Mouse (Mus musculus) cerebellum, adult 9-11 months (tissue): ENCODE results near the gene Cks1b.
"Not testable (repeated sequence)": the region's sequence is repeated elsewhere in the genome, so short reads cannot be mapped to it uniquely, and the experiment has no call there.

Experiments
- DNase-seq: peaks from one replicate; pipeline ENCODE4 v3.0.0; 2022

Cks1b gene

DNA sequence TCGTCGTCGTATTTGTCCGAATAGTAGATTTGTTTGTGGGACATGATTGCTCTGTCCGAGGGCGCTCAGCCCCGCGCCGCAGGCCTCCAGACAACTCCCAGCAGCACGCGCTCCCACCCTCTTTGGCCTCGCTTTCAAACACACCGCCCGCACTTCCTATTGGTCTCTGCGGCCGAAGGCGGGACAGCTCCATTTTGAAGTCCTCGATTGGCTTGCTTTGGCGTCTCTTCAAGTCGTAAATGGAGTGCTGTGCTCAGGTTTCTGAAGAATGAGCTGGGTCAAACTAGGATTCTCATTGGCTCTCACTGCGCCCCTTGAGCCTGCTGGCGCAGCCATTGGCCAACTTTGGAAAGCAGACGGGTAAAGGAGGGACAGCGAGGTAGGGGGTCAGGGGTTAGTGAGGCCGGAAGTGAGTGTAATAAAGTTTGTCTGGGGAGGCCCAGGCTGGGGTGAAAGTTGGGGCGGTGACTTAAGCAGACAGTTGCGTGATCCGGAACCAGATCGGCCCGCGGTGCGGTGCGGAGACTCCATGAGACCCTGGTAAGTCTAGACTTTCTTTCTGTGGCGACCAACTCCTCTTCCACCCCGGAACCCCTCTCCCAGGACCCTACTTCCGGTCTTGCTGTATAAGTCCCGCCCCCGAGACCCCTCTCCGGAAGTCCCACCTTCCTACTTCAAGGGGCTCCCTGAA lies at the start of gene Cks1b, which contains the start of gene Shc1:
Gene Cks1b (minus strand): TSS at position 214 of the 691 bp plus-strand sequence.
Gene Shc1 (plus strand): TSS at position 274 of the 691 bp plus-strand sequence.
- peak; percentile 94 for DNase-seq

DNA sequence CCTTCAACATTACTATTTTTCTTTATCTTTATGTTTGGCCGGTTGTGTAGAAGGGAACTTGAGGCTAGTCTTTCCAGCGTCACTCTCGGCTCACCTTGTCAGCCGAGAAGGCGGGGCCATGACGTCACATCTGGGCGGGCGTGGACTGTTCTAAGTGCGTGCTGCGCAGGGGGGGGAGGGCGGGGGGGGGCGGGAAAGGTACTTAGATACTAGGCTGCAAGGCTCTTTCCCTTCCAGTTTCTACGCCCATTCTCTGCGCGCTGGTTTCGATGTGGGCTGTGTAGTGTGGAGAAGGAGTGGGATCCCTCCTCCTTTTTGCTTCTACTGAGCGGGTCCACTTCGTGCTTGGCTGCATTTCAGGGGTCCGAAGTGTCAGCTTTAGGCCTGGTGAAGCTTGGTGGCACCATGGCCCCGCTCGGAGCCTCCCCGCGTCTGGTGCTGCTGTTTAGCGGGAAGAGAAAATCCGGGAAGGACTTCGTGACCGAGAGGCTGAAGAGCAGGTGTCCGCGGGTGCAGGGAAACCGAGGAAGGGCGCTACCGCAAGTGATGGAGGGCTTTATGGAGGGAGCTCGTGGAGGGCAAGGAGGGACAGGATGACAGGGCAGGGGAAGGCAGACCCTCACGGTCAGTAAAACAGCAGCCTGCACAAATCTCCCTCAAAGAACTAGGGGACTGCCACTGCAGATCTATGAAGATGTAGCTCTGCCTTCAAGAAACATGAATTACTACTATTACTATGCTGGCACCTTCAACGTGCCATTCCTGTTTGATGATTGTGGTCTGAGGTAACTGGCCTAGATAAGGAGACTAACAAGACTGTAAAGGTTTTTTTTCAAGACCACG lies 41.0 kb upstream of the Cks1b start:
- peak; percentile 86 for DNase-seq

DNA sequence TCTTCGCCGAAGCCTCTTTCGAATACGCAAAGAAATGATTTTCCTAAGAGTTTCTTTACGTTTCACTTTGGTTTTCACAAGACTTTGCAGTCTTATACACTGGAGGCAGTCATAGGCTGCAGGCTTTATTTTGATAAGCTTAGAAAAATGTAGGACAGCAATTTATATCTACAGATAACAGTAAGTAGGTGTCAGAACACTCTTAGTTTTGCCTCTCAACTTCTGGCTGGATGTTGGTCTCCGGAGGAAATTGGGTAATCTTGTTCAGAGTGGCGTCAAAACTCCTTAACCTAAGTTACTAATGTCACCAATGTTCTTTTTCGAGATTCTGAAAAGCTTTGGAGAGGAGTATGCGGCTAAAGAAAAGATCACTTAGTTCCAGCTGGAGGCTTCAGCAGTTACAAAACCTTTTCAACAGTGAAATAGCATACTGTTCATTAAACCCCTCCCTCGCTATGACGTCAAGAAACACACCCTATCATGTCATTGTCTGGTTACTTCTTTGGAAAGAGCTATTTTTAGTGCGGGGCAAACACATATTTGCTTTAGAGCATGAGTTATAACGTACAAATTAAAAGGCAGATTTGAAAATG lies 40.3 kb upstream of the Cks1b start:
- no peak for DNase-seq

DNA sequence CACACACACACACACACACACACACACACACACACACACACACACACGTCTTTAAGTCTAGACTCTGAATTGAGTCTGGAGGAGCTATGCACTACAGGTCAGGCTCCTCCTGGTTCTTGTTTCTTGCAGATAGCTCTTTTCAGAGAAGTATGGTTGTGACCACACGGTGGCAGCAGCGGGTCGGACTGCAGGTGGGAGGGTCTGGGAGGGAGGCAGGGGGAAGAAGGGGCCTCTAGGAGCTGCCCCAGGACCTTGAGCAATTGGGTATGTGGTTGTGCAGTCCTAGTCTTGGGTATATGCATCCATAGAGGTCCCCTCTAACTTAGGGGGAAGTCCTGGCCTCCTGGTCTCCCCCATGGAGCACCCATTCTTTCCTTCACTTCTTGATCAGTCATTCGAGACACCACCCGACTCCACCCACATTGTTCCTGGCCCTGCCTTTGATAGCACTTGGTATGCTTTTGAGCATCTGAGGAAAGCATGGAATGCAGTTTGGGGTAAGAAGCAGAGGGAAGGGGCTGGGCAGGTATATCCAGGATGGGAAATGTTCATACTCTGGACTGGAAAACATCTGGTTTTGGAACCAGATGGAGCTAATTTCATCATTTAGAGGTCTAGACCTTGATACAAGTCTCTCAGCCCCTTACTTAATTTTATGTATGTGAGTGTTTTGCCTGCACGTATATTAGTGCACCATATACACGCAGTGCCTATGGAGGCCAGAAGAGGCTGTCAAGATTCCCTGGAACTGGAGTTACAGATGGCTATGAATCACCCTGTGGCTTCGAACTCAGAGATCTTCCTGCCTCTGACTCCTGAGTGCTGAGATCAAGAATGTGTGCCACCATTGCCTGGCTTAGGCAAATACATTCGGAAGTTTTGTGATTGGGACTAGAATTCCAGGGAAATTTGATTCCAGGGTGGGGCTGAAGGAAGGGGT lies 38.8 kb upstream of the Cks1b start:
- DNase-seq = peak; percentile 43

DNA sequence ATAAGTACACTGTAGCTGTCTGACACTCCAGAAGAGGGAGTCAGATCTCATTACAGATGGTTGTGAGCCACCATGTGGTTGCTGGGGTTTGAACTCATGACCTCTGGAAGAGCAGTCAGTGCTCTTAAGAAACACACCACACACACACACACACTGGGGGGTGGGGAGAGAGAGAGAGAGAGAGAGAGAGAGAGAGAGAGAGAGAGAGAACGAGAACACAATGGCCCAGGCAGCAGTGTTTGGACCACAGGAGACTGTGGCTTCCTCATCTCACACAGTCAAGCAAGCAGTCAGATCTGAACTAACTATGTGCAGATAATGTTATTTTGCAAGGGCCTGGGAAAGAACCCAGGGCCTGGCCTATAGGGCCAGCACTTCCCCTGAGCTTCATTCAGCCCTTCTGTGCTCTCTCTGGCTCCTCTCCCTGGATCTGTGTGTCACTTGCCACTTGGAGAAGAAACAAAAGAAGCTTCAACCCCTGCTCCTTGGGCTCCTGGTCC lies 37.7 kb upstream of the Cks1b start:
- DNase-seq = no peak

DNA sequence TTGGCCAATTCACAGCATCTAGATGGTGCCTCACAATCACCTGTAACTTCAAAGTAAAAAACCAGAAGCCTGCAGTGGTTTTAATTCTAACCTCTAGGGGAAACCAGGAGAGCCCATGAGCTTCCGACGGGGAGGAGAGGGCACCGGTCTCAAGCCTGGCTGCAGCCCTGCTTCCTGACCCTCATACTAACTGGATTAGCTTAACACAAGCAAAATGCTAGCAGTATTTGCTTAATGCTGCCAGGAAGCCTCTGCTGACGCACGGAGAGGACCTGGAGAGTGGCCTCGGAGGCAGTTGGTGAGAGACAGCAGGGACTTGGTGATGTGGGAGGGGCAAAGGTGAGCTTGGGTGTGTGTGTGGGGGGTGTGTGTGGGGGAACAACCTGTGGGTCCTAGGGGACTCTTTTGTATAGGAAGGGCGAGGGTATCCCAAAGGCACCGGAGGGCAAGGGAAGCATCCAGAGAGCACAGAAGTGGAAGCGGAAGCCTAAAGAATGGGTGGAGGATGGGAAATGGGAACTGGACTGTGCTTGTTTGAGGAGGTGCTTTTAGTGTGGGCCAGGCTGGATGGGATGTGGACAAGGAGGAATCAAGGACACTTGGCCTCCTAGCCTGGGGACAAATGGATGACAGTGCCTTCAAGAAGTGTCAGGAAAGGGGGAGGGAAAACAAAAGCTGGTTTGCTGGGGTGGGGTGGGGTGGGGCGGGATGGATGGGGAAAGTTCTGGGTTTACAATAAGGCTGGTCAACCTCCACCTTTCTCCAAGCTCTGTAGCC lies 36.4 kb upstream of the Cks1b start, which contains the start of gene Pmvk:
Gene Pmvk (plus strand): TSS at position 141 of the 777 bp plus-strand sequence.
- DNase-seq = no peak

DNA sequence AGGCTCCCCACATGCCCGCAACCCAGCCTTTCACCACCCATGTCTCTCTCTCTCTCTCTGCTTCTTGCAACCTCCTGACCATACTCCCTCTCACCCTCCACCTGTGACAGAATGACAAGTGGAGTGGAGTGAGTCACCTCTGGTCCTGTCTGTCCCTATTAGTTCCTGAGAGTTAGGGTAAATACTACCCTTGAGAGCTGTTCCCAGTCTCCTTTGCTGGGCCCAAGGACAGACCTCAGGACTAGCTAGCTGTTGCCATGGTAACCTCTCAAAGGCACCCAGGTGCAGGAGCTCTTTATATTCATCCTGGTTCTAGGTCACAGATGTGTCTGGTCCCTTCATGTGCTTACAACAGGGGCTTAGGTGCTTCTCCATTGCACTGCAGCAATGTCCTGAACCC lies 33.7 kb upstream of the Cks1b start:
- DNase-seq = no peak

DNA sequence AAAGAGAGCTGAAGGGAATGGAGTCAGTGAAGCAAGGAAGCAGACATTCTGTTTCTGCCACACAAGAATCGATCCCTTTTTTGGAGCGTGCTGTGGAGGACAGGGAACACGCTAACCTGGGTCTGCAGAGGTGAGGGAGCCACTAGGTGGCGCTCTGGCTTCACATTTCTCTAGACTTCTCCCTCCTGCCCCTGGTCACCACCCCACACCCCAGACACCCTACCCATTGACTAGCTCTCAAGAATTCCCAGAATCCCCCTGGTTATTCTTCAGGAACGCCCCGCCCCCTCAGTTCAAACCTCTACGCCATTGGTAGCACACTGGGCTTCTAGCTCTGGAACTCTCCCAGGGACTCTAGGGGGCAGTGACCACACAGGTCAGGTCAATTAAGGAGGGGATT lies 31.4 kb upstream of the Cks1b start:
- peak; percentile 69 for DNase-seq

DNA sequence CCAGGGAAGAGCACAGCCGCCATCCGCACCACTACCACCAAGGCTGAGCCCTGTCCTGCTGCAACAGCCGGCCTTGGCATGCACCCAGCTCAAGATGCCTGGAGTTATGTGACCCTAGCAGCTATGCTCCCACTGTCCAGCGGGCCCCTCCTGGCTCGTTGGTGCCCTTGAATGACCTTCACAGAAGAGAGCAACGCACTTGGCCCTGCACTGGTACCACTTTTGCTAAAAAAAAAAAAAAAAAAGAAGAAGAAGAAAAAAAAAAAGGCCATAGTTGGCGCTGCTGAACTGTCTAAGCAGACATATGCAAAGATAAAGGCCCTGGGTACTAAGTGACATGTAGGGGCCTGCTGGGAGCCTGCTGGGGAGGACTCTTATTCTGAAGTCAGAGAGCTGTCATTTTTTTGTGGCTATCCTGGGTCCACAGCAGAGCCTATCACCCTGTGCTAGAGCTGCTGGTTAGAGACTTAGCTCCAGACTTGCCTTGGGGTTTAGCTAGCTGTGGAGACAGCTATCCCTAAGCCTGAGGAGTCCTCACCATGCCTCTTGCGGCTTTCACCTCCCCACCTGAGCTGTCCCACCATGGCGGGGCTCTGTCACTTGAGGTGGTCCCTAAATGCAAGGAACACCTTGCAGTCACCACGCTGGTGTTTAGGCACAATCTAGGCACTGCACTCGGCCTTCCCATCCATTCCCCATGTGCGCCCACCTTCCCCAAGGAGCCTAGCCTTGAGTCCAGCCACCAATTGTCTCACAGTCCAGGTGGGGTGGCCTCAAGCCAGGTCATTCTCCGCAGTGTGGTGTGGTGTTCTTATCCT lies 30.7 kb upstream of the Cks1b start:
- DNase-seq = no peak

DNA sequence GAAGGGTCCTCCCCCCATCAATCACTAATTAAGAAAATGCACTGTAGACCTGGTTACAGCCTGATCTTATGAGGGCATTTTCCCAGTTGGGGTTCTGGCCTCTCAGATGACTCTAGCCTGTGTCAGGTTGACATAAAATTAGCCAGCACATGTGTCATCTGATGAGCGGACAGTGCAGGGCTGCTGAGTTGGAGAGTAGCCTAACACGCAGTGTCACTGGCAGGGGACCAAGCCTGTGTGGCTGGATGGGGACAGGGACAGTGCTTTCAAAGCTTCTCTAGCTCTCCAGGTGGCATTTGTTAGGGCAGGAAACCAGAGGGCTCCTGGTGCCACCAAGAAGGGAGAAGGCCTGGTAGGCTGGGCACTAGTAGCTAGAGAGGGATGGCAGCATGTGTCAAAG lies 22.5 kb upstream of the Cks1b start:
- no peak for DNase-seq

DNA sequence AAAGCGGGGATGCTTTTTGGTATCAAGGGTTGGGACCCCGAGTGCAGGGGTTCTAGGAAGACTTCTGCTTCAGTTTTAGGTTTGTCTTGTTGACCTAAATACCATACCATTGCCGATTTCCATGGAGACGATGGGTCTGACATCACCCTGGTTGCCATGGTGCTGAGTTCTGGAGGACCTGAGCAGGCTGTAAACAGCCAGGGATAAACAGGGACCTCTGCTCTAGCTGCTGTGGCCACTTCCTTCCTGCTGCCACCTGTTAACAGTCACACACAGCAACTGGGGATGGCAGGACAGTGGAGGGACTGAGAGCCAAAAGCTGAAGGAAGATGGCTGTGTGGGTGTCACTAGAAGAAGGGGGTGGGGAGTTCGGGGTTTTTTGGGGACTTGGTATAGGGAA lies 19.1 kb upstream of the Cks1b start:
- no peak for DNase-seq

DNA sequence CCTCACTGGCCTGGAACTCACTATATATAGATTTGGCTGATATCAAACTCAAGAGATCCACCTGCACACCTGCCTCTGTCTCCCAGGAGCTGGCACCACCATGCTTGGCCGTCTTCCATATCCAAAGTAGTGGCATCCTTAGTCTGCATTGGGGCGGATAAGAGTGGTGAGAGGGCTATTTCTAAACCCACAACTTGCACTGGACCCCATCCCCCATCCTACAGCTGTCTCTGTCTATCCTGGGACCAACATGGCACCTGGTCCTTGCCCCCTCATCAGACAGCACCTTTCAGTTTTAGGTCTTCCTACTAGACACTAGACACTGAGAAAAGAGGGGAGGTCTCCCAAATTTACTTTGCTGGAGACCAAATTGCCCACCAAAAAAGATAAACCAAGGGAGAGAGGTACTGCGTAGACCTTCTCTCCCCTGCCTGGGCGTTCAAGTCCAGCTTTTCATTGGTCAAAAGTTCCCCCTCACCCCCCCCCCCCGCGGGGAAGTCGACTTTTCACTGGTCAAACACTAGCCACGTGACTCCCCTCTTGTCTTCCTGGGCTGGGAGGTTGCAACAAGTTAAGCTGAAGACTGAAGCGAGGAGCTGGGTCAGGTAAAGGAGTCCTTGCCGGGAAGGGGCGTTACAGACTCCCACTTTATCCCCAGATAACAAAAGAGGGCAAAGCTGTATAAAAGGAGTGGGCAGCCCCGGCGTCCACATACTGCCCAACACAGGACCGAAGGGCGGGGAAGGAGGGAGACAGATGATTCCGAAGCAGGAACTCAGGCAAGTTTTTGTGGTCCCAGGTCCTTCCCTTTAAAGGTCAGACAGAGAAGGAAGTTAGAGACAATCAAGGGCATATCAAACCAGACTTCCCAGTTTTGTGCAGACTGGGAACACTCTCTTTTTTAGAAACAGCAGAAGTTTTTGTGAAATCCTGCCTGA lies 18.3 kb upstream of the Cks1b start, which contains the start of gene Pbxip1:
Gene Pbxip1 (plus strand): TSS at position 531 of the 938 bp plus-strand sequence.
- DNase-seq = no peak

DNA sequence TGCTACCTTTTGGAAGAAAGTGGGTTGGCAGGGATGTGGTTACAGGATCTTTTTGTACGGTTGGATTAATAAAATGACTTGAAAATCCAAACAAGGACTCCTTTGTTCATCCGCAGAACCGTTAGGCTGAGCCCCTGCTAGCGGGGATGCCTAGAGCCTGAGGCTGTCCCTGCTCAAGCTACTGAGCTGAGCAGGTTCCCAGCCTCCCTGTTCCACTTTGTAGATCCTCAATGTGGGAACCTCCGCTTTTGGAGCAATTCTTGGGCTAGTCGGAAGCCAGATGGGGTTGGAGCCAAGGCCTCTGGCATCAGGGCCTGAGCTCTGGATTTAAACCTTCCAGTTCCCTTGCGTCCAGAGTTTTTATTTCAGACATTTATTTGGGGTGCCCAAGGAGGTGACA lies 16.9 kb upstream of the Cks1b start:
- DNase-seq = no peak

DNA sequence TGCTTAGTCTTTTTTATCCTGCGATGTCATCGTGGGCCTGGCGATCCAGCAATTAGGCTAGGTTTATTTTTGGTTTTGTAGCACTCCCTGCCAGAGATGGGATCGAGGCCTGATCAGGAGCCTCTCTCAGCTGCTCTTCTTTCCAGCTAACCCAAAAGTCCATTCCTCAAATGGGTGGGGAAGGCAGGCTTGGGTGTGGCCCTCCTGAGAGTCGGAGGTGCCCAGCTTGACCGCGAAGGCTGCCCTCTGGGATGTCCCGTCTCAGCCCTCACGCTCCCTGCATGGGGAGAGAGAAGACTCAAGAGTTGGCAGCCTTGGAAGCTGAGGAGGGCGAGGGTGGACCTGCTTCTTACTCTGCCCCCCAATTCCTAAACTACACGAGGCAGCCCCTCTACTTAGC lies 16.3 kb upstream of the Cks1b start:
- no peak for DNase-seq

DNA sequence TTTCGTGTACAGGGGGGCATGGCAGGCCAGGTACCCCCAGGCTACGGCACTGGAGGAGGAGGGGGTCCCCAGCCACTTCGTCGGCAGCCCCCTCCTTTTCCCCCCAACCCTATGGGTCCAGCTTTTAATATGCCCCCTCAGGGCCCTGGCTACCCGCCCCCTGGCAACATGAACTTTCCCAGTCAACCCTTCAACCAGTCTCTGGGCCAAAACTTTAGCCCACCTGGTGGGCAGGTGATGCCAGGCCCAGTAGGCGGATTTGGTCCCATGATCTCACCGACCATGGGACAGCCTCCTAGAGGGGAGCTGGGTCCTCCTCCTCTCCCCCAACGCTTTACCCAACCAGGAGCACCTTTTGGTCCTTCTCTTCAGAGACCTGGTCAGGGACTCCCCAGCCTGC lies 14.4 kb upstream of the Cks1b start:
- no peak for DNase-seq

DNA sequence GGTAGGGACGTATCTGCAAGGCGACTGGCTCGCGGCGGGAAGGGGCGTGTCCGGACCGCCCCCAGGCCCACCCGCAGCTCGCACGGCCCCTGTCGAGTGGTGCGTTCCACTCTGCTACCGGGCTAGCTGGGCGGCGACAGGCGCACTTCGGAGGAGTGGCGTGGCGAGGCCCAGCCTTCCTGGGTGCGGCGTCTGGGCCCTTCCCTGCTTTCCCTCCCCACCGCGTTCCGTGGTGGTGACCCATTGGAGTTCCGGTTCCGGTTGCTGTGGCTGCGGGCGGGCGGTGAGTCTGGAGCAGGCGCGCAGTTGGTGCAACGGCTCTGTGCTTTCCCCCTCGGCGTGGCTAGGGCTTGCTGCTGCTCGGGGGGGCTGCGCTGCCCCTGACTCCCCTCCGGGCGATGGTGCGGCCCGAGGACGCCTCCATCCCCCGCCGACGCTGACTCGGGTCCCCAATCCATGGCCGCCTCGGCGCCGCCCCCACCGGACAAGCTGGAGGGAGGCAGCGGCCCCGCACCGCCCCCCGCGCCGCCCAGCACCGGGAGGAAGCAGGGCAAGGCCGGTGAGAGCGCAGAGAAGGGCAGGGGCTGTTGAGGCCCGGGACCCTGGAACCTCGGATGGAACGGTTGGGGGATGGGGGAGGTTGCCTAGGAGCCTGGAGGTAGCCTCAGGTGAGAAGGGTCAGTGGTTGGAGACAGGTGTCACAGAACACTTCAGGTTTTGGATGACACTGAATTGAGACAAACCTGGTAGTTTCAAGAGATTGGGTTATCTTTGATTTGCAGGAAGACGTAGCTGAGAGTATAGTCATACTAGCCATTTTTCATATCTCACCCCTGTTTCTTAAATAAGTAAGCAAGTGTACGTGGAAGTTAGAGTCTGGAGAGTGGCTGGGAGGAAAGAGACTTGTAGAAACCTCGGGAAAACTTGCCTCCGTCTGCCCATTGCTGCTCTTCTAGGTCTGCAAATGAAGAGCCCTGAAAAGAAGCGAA lies 12.3 kb upstream of the Cks1b start, which contains the start of gene Pygo2:
Gene Pygo2 (plus strand): TSS at position 44 of the 989 bp plus-strand sequence.
- peak; percentile 96 for DNase-seq

DNA sequence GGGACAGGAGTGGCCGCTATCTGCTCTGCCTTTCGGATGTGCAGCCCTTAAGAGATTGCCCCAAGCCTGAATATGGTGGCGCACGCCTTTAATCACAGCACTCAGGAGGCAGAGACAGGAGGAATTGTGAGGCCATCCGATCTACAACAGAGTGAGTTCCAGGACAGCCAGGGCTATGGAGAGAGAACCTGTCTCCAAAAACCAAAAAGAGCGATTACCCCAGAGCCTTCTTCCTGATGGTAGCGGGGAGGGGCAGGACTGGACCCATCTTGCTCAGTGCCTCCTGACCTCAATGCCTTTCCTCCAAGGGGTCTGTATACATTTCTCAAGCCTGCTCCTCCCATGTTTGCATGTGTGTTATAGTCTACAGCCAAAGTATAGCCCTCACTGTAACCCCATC lies 10.8 kb upstream of the Cks1b start:
- DNase-seq = not testable (repeated sequence)

DNA sequence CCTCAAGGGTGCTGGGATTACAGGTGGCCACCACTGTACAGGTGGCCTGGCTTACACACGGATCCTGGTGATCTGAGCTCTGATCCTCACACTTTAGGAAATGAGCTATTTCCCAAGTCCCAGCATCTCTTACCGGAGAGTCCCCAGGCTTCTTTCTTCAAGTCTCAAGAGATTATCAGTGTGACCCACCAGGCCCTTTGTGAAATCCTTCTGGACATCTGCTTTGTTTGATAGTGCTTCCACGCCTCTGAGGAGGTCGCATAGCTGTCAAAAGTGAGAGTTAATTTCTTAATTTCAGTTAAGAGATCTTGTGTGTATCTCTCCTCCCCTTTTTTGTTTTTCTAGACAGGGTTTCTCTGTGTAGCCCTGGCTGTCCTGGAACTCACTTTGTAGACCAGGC lies 7.7 kb upstream of the Cks1b start:
- DNase-seq = no peak
